Mouse (Mus musculus): Measurements from ENCODE around the gene Hist2h2ac. TPM values are rescaled to one million over a fixed set of nuclear protein-coding genes. Genes with fewer than 3 reads are reported as not detected.

The Hist2h2ac gene
- polyA plus RNA-seq, 1 experiment from 2014 or later: 7.6 TPM

- H3K4me2 ChIP-seq (replicated peaks; ENCODE audit: low read depth, low read length): peak overlapping the region; percentile 79
- WGBS: 6% methylated on average over 27 of the region's 27 CpGs
- no peak for ATAC-seq (ENCODE audit: insufficient number of reproducible peaks, insufficient read depth, low FRiP score, low read depth)
- H3K9ac ChIP-seq (replicated peaks; ENCODE audit: low read depth, low read length): peak overlapping the region; percentile 79
- H3K27me3 ChIP-seq (ENCODE audit: control insufficient read depth, insufficient read depth, low read length): no peaks in the 10 kb centered on the region
- no peaks in the 10 kb centered on the region for H3K36me3 ChIP-seq (ENCODE audit: control insufficient read depth, insufficient read depth, low read length)
- no peaks in the 10 kb centered on the region for H3K9me3 ChIP-seq (ENCODE audit: control insufficient read depth, low read depth, low read length)
- H3K4me3 ChIP-seq (ENCODE audit: low read depth, low read length): peak overlapping the region; percentile 58
- H3K4me1 ChIP-seq (ENCODE audit: control insufficient read depth, insufficient read depth, low read length): peaks cover 16% of the 10 kb centered on the region
- peak overlapping the region; percentile 98 for H3K27ac ChIP-seq (ENCODE audit: low read length)
Measured at GRCm38 (mm10) chr3:96263558-96264403, 43.1 kb upstream of the Hist2h2ac start.

- under 1% methylated on average over 40 of the region's 40 CpGs for WGBS
- H3K9ac ChIP-seq (replicated peaks; ENCODE audit: low read depth, low read length): peak within 1 kb of the TSS; percentile 79
- H3K36me3 ChIP-seq (ENCODE audit: control insufficient read depth, insufficient read depth, low read length): no peaks in the 10 kb centered on the region
- peak; percentile 87 for ATAC-seq (ENCODE audit: insufficient number of reproducible peaks, insufficient read depth, low FRiP score, low read depth)
- H3K4me1 ChIP-seq (ENCODE audit: control insufficient read depth, insufficient read depth, low read length): peaks cover 16% of the 10 kb centered on the region
- peak within 1 kb of the TSS; percentile 79 for H3K4me2 ChIP-seq (replicated peaks; ENCODE audit: low read depth, low read length)
- no peaks in the 10 kb centered on the region for H3K9me3 ChIP-seq (ENCODE audit: control insufficient read depth, low read depth, low read length)
- H3K27me3 ChIP-seq (ENCODE audit: control insufficient read depth, insufficient read depth, low read length): no peaks in the 10 kb centered on the region
- H3K27ac ChIP-seq (ENCODE audit: low read length): peak within 1 kb of the TSS; percentile 98
- H3K4me3 ChIP-seq (ENCODE audit: low read depth, low read length): peak within 1 kb of the TSS; percentile 58
Measured at GRCm38 (mm10) chr3:96262979-96263550, 42.4 kb upstream of the Hist2h2ac start, which contains the start of gene Hist2h4. Gene Hist2h4, minus strand, starts transcription at chr3:96263311.

GRCm38 (mm10) chr3:96262216-96262875 lies 41.7 kb upstream of the Hist2h2ac start:
- H3K9me3 ChIP-seq (ENCODE audit: control insufficient read depth, low read depth, low read length): no peaks in the 10 kb centered on the region
- H3K4me1 ChIP-seq (ENCODE audit: control insufficient read depth, insufficient read depth, low read length): peaks cover 13% of the 10 kb centered on the region
- peak overlapping the region; percentile 98 for H3K27ac ChIP-seq (ENCODE audit: low read length)
- under 1% methylated on average over 19 of the region's 19 CpGs for WGBS
- peak overlapping the region; percentile 79 for H3K4me2 ChIP-seq (replicated peaks; ENCODE audit: low read depth, low read length)
- peak overlapping the region; percentile 58 for H3K4me3 ChIP-seq (ENCODE audit: low read depth, low read length)
- H3K9ac ChIP-seq (replicated peaks; ENCODE audit: low read depth, low read length): peak overlapping the region; percentile 79
- no peaks in the 10 kb centered on the region for H3K27me3 ChIP-seq (ENCODE audit: control insufficient read depth, insufficient read depth, low read length)
- ATAC-seq (ENCODE audit: insufficient number of reproducible peaks, insufficient read depth, low FRiP score, low read depth): peak; percentile 88
- no peaks in the 10 kb centered on the region for H3K36me3 ChIP-seq (ENCODE audit: control insufficient read depth, insufficient read depth, low read length)

- Histone ChIP-seq H3K9ac (replicated peaks; ENCODE audit: low read depth, low read length) (peak overlapping the region; percentile 79; the same call in 1 of the 2 replicates), H3K4me2 (replicated peaks; ENCODE audit: low read depth, low read length) (peak overlapping the region; percentile 79), H3K9me3 (ENCODE audit: control insufficient read depth, low read depth, low read length) (no peaks in the 10 kb centered on the region), H3K4me1 (ENCODE audit: control insufficient read depth, insufficient read depth, low read length) (peaks cover 13% of the 10 kb centered on the region), H3K27ac (ENCODE audit: low read length) (peak overlapping the region; percentile 98), H3K27me3 (ENCODE audit: control insufficient read depth, insufficient read depth, low read length) (no peaks in the 10 kb centered on the region), H3K36me3 (ENCODE audit: control insufficient read depth, insufficient read depth, low read length) (no peaks in the 10 kb centered on the region), H3K4me3 (ENCODE audit: low read depth, low read length) (peak overlapping the region; percentile 58)
- 51% methylated on average over 3 of the region's 3 CpGs for WGBS
- ATAC-seq (ENCODE audit: insufficient number of reproducible peaks, insufficient read depth, low FRiP score, low read depth): no peak
Measured at GRCm38 (mm10) chr3:96261623-96262022, 40.9 kb upstream of the Hist2h2ac start.

- H3K4me3 ChIP-seq (ENCODE audit: low read depth, low read length): no peak overlapping the region
- WGBS: 94% methylated on average over 5 of the region's 5 CpGs
Measured at GRCm38 (mm10) chr3:96260220-96260619, 39.5 kb upstream of the Hist2h2ac start.

GRCm38 (mm10) chr3:96257190-96257589 lies 36.5 kb upstream of the Hist2h2ac start:
- Histone ChIP-seq H3K36me3 (ENCODE audit: control insufficient read depth, insufficient read depth, low read length) (no peaks in the 10 kb centered on the region), H3K27ac (ENCODE audit: low read length) (no peak overlapping the region), H3K4me1 (ENCODE audit: control insufficient read depth, insufficient read depth, low read length) (peaks cover 13% of the 10 kb centered on the region; the same call in 1 of the 2 replicates), H3K4me3 (ENCODE audit: low read depth, low read length) (no peak overlapping the region), H3K9me3 (ENCODE audit: control insufficient read depth, low read depth, low read length) (no peaks in the 10 kb centered on the region), H3K9ac (replicated peaks; ENCODE audit: low read depth, low read length) (no peak overlapping the region), H3K27me3 (ENCODE audit: control insufficient read depth, insufficient read depth, low read length) (no peaks in the 10 kb centered on the region), H3K4me2 (replicated peaks; ENCODE audit: low read depth, low read length) (no peak overlapping the region)
- 68% methylated on average over 3 of the region's 3 CpGs for WGBS
- ATAC-seq (ENCODE audit: insufficient number of reproducible peaks, insufficient read depth, low FRiP score, low read depth): no peak

More at GRCm38 (mm10) chr3:96260220-96260619, 39.5 kb upstream of the Hist2h2ac start:
- Histone ChIP-seq H3K9me3 (ENCODE audit: control insufficient read depth, low read depth, low read length) (no peaks in the 10 kb centered on the region), H3K9ac (replicated peaks; ENCODE audit: low read depth, low read length) (no peak overlapping the region), H3K36me3 (ENCODE audit: control insufficient read depth, insufficient read depth, low read length) (no peaks in the 10 kb centered on the region), H3K27me3 (ENCODE audit: control insufficient read depth, insufficient read depth, low read length) (no peaks in the 10 kb centered on the region), H3K27ac (ENCODE audit: low read length) (no peak overlapping the region), H3K4me2 (replicated peaks; ENCODE audit: low read depth, low read length) (no peak overlapping the region), H3K4me1 (ENCODE audit: control insufficient read depth, insufficient read depth, low read length) (peaks cover 21% of the 10 kb centered on the region)
- ATAC-seq (ENCODE audit: insufficient number of reproducible peaks, insufficient read depth, low FRiP score, low read depth): no peak

GRCm38 (mm10) chr3:96255926-96256593 lies 35.4 kb upstream of the Hist2h2ac start:
- no peak overlapping the region for H3K4me2 ChIP-seq (replicated peaks; ENCODE audit: low read depth, low read length)
- no peaks in the 10 kb centered on the region for H3K36me3 ChIP-seq (ENCODE audit: control insufficient read depth, insufficient read depth, low read length)
- H3K9me3 ChIP-seq (ENCODE audit: control insufficient read depth, low read depth, low read length): no peaks in the 10 kb centered on the region
- no peak overlapping the region for H3K4me3 ChIP-seq (ENCODE audit: low read depth, low read length)
- no peaks in the 10 kb centered on the region for H3K27me3 ChIP-seq (ENCODE audit: control insufficient read depth, insufficient read depth, low read length)
- H3K27ac ChIP-seq (ENCODE audit: low read length): 0 out of 2 replicates have a peak overlapping the region, but pooled peaks have one; percentile 6
- no peak for ATAC-seq (ENCODE audit: insufficient number of reproducible peaks, insufficient read depth, low FRiP score, low read depth)
- 0 out of 2 replicates have a peak, but pooled peaks cover 8% of the 10 kb centered on the region for H3K4me1 ChIP-seq (ENCODE audit: control insufficient read depth, insufficient read depth, low read length)
- no peak overlapping the region for H3K9ac ChIP-seq (replicated peaks; ENCODE audit: low read depth, low read length)
- WGBS: 54% methylated on average over 5 of the region's 5 CpGs

Data from stomach, embryonic 14.5 days (tissue).